Mouse (Mus musculus) midbrain, embryonic 12.5 days (tissue): ENCODE data around the gene 1700003F12Rik. TPM values are rescaled to one million over a fixed set of nuclear protein-coding genes. Genes with fewer than 3 reads are reported as not detected.

Experiments used
- polyA plus RNA-seq: library from polyadenylated mRNA; unstranded; fragments of >200 nt; fragmentation: Nextera tagmentation; extraction: Ambion mirVana; gene quantifications from 2 replicates; pipeline ENCODE4 v1.2.1, GENCODE M21; 2016

Gene 1700003F12Rik
- polyA plus RNA-seq, 1 experiment from 2014 or later, result 3.3 TPM

Other genes with a start within 250 kb of the 1700003F12Rik start
- gene Bpifb9b, start 239.9 kb upstream of the 1700003F12Rik start, polyA plus RNA-seq, result not detected in 2 replicates
- 14.3 and 15.4 TPM in 2 replicates for gene Cdk5rap1, start 174.1 kb upstream of the 1700003F12Rik start, polyA plus RNA-seq
- gene Snta1, start 139.0 kb upstream of the 1700003F12Rik start, polyA plus RNA-seq, result 7.1 and 8.6 TPM in 2 replicates
- 91.8 and 94.9 TPM in 2 replicates for gene Cbfa2t2, start 110.6 kb upstream of the 1700003F12Rik start, polyA plus RNA-seq
- 0.60 and 1.1 TPM in 2 replicates for gene Actl10, start 4.7 kb downstream of the 1700003F12Rik start, polyA plus RNA-seq
- 11.9 and 12.3 TPM in 2 replicates for gene Necab3, start 11.8 kb downstream of the 1700003F12Rik start, polyA plus RNA-seq
- 36.0 and 41.1 TPM in 2 replicates for gene E2f1, start 22.8 kb downstream of the 1700003F12Rik start, polyA plus RNA-seq
- gene Pxmp4, start 56.6 kb downstream of the 1700003F12Rik start, polyA plus RNA-seq, result 9.4 and 13.8 TPM in 2 replicates
- gene Zfp341, start 66.2 kb downstream of the 1700003F12Rik start, polyA plus RNA-seq, result 1.4 and 1.5 TPM in 2 replicates
- 0.54 and 0.69 TPM in 2 replicates for gene 4930519P11Rik, start 66.4 kb downstream of the 1700003F12Rik start, polyA plus RNA-seq
- 26.1 and 27.9 TPM in 2 replicates for gene Chmp4b, start 104.6 kb downstream of the 1700003F12Rik start, polyA plus RNA-seq
- gene Gm14214, start 222.9 kb downstream of the 1700003F12Rik start, polyA plus RNA-seq, result not detected in 2 replicates
- gene Raly, start 244.0 kb downstream of the 1700003F12Rik start, polyA plus RNA-seq, result 38.9 and 44.6 TPM in 2 replicates
- gene a, start 244.3 kb downstream of the 1700003F12Rik start, polyA plus RNA-seq, result 1.9 and 2.2 TPM in 2 replicates